Mouse (Mus musculus): Measurements from ENCODE around the gene Zzef1.

DNA sequence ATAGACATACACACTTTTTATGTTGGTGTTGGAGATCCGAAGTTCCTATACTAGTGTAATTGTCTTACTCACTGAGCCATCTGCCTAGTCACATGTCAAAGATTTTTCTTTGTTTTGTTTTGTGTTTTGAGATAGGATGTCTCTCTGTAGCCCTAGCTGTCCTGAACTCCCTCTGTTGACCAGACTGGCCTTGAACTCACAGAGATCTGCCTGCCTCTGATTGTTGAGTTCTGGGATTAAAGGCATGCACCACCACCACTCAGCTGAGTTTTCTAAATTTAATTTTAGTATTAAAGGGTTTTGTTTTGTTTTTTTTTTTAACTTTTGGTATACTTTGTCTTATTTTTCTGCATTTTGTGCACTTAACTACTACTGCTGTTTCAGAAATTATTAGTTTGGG lies 76.0 kb downstream of the Zzef1 start:
- no peak for TF ChIP-seq CTCF (IDR thresholded peaks at IDR 0.05; ENCODE audit: control insufficient read depth, insufficient read depth, insufficient read length)
- TF ChIP-seq MYOG (IDR thresholded peaks at IDR 0.05; ENCODE audit: control insufficient read depth, extremely low read depth, insufficient read length): no peak

All from C2C12 (cell line).